Comparison of ENCODE assay signal across 12 mouse cellular contexts in genomic region chr8:118374738-118375137, GRCm38 (mm10).
A peak's percentile ranks its signal among the peaks of the same experiment; 100 is the strongest.
DNase-seq lines count a peak whose midpoint lies in the region; ATAC-seq lines count a peak whose summit lies in the region.
"Had no signal": no experiment of that assay in that cellular context is flagged by ENCODE, and none has a peak within 500 bp of the region (broad histone marks: within the 10 kb centered on the region; RNA-seq: fewer than 3 reads in every experiment).

No protein-coding gene starts in this region.

- ATAC-seq in forebrain, embryonic 14.5 days: peak; percentile 18; the same call in 1 of the 2 replicates
- ATAC-seq in neural tube, embryonic 13.5 days (ENCODE audit: low read depth): peak; percentile 66

- peaks cover 9% of the 10 kb centered on the region for H3K4me1 ChIP-seq in forebrain, embryonic 14.5 days (ENCODE audit: control insufficient read depth, insufficient read depth, low read length)
- H3K4me1 ChIP-seq in forebrain, embryonic 10.5 days: peaks cover 12% of the 10 kb centered on the region
- H3K4me1 ChIP-seq in neural tube, embryonic 13.5 days (replicated peaks): peaks cover 38% of the 10 kb centered on the region

- no peak overlapping the region for H3K27ac ChIP-seq in forebrain, embryonic 14.5 days (ENCODE audit: low read depth, low read length)
- no peak overlapping the region for H3K27ac ChIP-seq in forebrain, embryonic 10.5 days
- no peak overlapping the region for H3K27ac ChIP-seq in neural tube, embryonic 13.5 days (replicated peaks)
- H3K27ac ChIP-seq: limb, embryonic 15.5 days had no signal

- H3K4me3 ChIP-seq in forebrain, embryonic 14.5 days (ENCODE audit: low read depth, low read length): no peak overlapping the region
- no peak overlapping the region for H3K4me3 ChIP-seq in forebrain, embryonic 10.5 days
- H3K4me3 ChIP-seq in neural tube, embryonic 13.5 days: no peak overlapping the region
- H3K4me3 ChIP-seq: limb, embryonic 15.5 days had no signal

- H3K4me2 ChIP-seq in forebrain, embryonic 14.5 days (ENCODE audit: low read length): no peak overlapping the region
- no peak overlapping the region for H3K4me2 ChIP-seq in neural tube, embryonic 13.5 days
- H3K4me2 ChIP-seq: limb, embryonic 15.5 days had no signal

- DNase-seq in forebrain, embryonic 14.5 days (ENCODE audit: low spot score): peak; percentile 64
- no peak for DNase-seq in forebrain, embryonic 10.5 days (ENCODE audit: extremely low spot score, low spot score)
- peak; percentile 22 for DNase-seq in layer of hippocampus, adult 9-10 months (ENCODE audit: low spot score)
- no peak for DNase-seq in layer of hippocampus, postnatal 36 days
- peak; percentile 26 for DNase-seq in right cerebral cortex, adult 18-20 months
- no peak for DNase-seq in right cerebral cortex, postnatal 25 days
- no peak for DNase-seq in ovary, postnatal 14 days (ENCODE audit: low spot score)
- DNase-seq: spleen, adult 18-20 months; thymus, adult 18-20 months had no signal

- H3K36me3 ChIP-seq in forebrain, embryonic 14.5 days (ENCODE audit: control insufficient read depth, insufficient read depth, low read length): no peaks in the 10 kb centered on the region
- H3K36me3 ChIP-seq in forebrain, embryonic 10.5 days (replicated peaks): no peaks in the 10 kb centered on the region
- no peaks in the 10 kb centered on the region for H3K36me3 ChIP-seq in neural tube, embryonic 13.5 days
- H3K36me3 ChIP-seq: G1E; limb, embryonic 15.5 days had no signal

- WGBS in forebrain, embryonic 14.5 days: 33% methylated on average over 6 of the region's 6 CpGs
- 84% methylated on average over 6 of the region's 6 CpGs for WGBS in forebrain, embryonic 10.5 days
- WGBS in neural tube, embryonic 13.5 days: 36% methylated on average over 6 of the region's 6 CpGs

- no peaks in the 10 kb centered on the region for H3K27me3 ChIP-seq in forebrain, embryonic 14.5 days (replicated peaks; ENCODE audit: control insufficient read depth, insufficient read depth, low read length)
- H3K27me3 ChIP-seq in forebrain, embryonic 10.5 days (ENCODE audit: poor library complexity, severe bottlenecking): no peaks in the 10 kb centered on the region
- H3K27me3 ChIP-seq in neural tube, embryonic 13.5 days: no peaks in the 10 kb centered on the region
- H3K27me3 ChIP-seq: limb, embryonic 15.5 days had no signal

- no peaks in the 10 kb centered on the region for H3K9me3 ChIP-seq in forebrain, embryonic 14.5 days (replicated peaks; ENCODE audit: control insufficient read depth, low read length)
- H3K9me3 ChIP-seq in forebrain, embryonic 10.5 days: no peaks in the 10 kb centered on the region
- no peaks in the 10 kb centered on the region for H3K9me3 ChIP-seq in neural tube, embryonic 13.5 days
- H3K9me3 ChIP-seq: limb, embryonic 15.5 days had no signal

- no peak overlapping the region for H3K9ac ChIP-seq in forebrain, embryonic 14.5 days (ENCODE audit: low read length)
- H3K9ac ChIP-seq in neural tube, embryonic 13.5 days: no peak overlapping the region
- H3K9ac ChIP-seq: limb, embryonic 15.5 days had no signal

Comparison
In these comparisons a context has a peak if more than half of its experiments do, and no peak if none do; other contexts are left out.
1. DNase-seq: peak in forebrain, embryonic 14.5 days (single experiment), layer of hippocampus, adult 9-10 months (single experiment) and right cerebral cortex, adult 18-20 months (single experiment); none in forebrain, embryonic 10.5 days (single experiment), layer of hippocampus, postnatal 36 days (0 of 2), right cerebral cortex, postnatal 25 days (single experiment) and ovary, postnatal 14 days (single experiment).